ENCODE assay signal across 20 mouse cellular contexts in the genomic region with DNA sequence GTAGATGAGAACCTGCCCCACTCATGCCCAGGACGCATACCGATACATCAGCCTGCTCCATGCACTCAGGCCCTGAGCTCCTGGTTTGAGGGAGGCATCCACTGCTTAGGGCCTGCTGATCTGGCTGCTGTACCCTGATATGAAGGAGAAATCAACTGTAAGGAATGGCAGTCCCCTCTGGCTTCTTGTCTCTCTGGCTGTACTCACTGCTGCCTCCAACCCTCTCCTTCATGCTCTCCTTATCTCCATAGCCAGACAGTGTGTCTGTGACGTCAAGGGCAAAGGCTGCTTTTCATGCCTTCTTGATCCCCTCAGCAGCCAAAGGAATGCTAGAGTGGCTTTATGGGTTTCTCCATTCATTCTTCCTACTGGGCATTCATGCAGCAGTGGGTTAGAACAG.
A peak's percentile ranks its signal among the peaks of the same experiment; 100 is the strongest.
DNase-seq lines count a peak whose midpoint lies in the region; ATAC-seq and TF ChIP-seq lines count a peak whose summit lies in the region.
"Had no signal": no experiment of that assay in that cellular context is flagged by ENCODE, and none has a peak within 500 bp of the region (broad histone marks: within the 10 kb centered on the region; RNA-seq: fewer than 3 reads in every experiment).

No protein-coding gene starts in this region.

- no peaks in the 10 kb centered on the region for H3K9me3 ChIP-seq in hindbrain, embryonic 13.5 days
- no peaks in the 10 kb centered on the region for H3K9me3 ChIP-seq in hindbrain, embryonic 11.5 days (ENCODE audit: control insufficient read depth, low read length)
- H3K9me3 ChIP-seq in embryonic facial prominence, embryonic 10.5 days = no peaks in the 10 kb centered on the region
- H3K9me3 ChIP-seq in liver, postnatal 0 days (ENCODE audit: low read length) = no peaks in the 10 kb centered on the region
- H3K9me3 ChIP-seq: embryonic facial prominence, embryonic 13.5 days; limb, embryonic 15.5 days; stomach, embryonic 15.5 days had no signal

- H3K4me1 ChIP-seq in hindbrain, embryonic 13.5 days (replicated peaks) = peaks cover 40% of the 10 kb centered on the region
- no peaks in the 10 kb centered on the region for H3K4me1 ChIP-seq in hindbrain, embryonic 11.5 days (replicated peaks; ENCODE audit: control insufficient read depth, insufficient read depth, low read length)
- H3K4me1 ChIP-seq in embryonic facial prominence, embryonic 10.5 days = peaks cover 14% of the 10 kb centered on the region
- no peaks in the 10 kb centered on the region for H3K4me1 ChIP-seq in liver, postnatal 0 days (ENCODE audit: insufficient read depth)
- H3K4me1 ChIP-seq: limb, embryonic 15.5 days had no signal

- no peaks in the 10 kb centered on the region for H3K27me3 ChIP-seq in hindbrain, embryonic 13.5 days
- no peaks in the 10 kb centered on the region for H3K27me3 ChIP-seq in hindbrain, embryonic 11.5 days (ENCODE audit: control insufficient read depth, insufficient read depth, low read length)
- H3K27me3 ChIP-seq in embryonic facial prominence, embryonic 10.5 days (replicated peaks; ENCODE audit: low read depth, poor library complexity, severe bottlenecking) = no peaks in the 10 kb centered on the region
- no peaks in the 10 kb centered on the region for H3K27me3 ChIP-seq in liver, postnatal 0 days (ENCODE audit: insufficient read depth, low read length)
- H3K27me3 ChIP-seq: embryonic facial prominence, embryonic 13.5 days; limb, embryonic 15.5 days; stomach, embryonic 15.5 days had no signal

- no peak for TF ChIP-seq CTCF in liver, postnatal 0 days (IDR thresholded peaks at IDR 0.05; ENCODE audit: low read depth)

- H3K9ac ChIP-seq in hindbrain, embryonic 13.5 days = no peak overlapping the region
- no peak overlapping the region for H3K9ac ChIP-seq in hindbrain, embryonic 11.5 days (ENCODE audit: low read depth, low read length)
- H3K9ac ChIP-seq in liver, postnatal 0 days (replicated peaks) = no peak overlapping the region
- H3K9ac ChIP-seq: embryonic facial prominence, embryonic 13.5 days; limb, embryonic 15.5 days; stomach, embryonic 15.5 days had no signal

- H3K4me2 ChIP-seq in hindbrain, embryonic 13.5 days = no peak overlapping the region
- H3K4me2 ChIP-seq in hindbrain, embryonic 11.5 days (replicated peaks; ENCODE audit: low read depth, low read length) = no peak overlapping the region
- no peak overlapping the region for H3K4me2 ChIP-seq in liver, postnatal 0 days (ENCODE audit: low read depth, low read length)
- H3K4me2 ChIP-seq: embryonic facial prominence, embryonic 13.5 days; limb, embryonic 15.5 days; stomach, embryonic 15.5 days had no signal

- DNase-seq in hindbrain, embryonic 11.5 days (ENCODE audit: low spot score) = no peak
- peak; percentile 15 for DNase-seq in c-Kit-negative CD71-positive TER-119-positive erythroid progenitor cells, embryonic 14.5 days (ENCODE audit: low read depth, low spot score)
- no peak for DNase-seq in embryonic facial prominence, embryonic 10.5 days (ENCODE audit: low spot score)
- no peak for DNase-seq in liver, postnatal 0 days
- DNase-seq in adipocyte (ENCODE audit: low spot score) = no peak
- DNase-seq in lung, postnatal 25 days (ENCODE audit: low spot score) = no peak
- DNase-seq: cerebellum, adult 8-10 months; heart, adult 2 months; heart, postnatal 14 days; kidney, adult 9 months; kidney, postnatal 36 days; lung, postnatal 14 days; midbrain, embryonic 14.5 days; right cerebral cortex, postnatal 14 days; thymus, adult 2 months had no signal

- no peak for ATAC-seq in hindbrain, embryonic 13.5 days (ENCODE audit: low FRiP score)
- no peak for ATAC-seq in hindbrain, embryonic 11.5 days (ENCODE audit: low FRiP score)
- ATAC-seq in liver, postnatal 0 days = peak; percentile 64
- ATAC-seq: inflammation-experienced regulatory T-cells, adult 6 months had no signal

- 73% methylated on average over 3 of the region's 3 CpGs for WGBS in hindbrain, embryonic 13.5 days
- 82% methylated on average over 3 of the region's 3 CpGs for WGBS in hindbrain, embryonic 11.5 days
- 82% methylated on average over 3 of the region's 3 CpGs for WGBS in embryonic facial prominence, embryonic 10.5 days
- WGBS in liver, postnatal 0 days (ENCODE audit: insufficient replicate concordance) = 55% methylated on average over 3 of the region's 3 CpGs

- peak; percentile 56; the same call in 1 of the 2 replicates for TF ChIP-seq EP300 in liver, postnatal 0 days (IDR thresholded peaks at IDR 0.05; ENCODE audit: low read depth)

- H3K27ac ChIP-seq in hindbrain, embryonic 13.5 days = 0 out of 2 replicates have a peak overlapping the region, but pooled peaks have one; percentile 6
- H3K27ac ChIP-seq in hindbrain, embryonic 11.5 days (ENCODE audit: low read depth, low read length) = no peak overlapping the region
- 0 out of 2 replicates have a peak overlapping the region, but pooled peaks have one; percentile 3 for H3K27ac ChIP-seq in embryonic facial prominence, embryonic 10.5 days (replicated peaks)
- H3K27ac ChIP-seq in liver, postnatal 0 days (ENCODE audit: low read depth) = no peak overlapping the region
- H3K27ac ChIP-seq: embryonic facial prominence, embryonic 13.5 days; heart, adult 2 months; limb, embryonic 15.5 days; stomach, embryonic 15.5 days had no signal

- H3K4me3 ChIP-seq in hindbrain, embryonic 13.5 days = no peak overlapping the region
- no peak overlapping the region for H3K4me3 ChIP-seq in hindbrain, embryonic 11.5 days (ENCODE audit: low read depth, low read length)
- no peak overlapping the region for H3K4me3 ChIP-seq in embryonic facial prominence, embryonic 10.5 days
- no peak overlapping the region for H3K4me3 ChIP-seq in liver, postnatal 0 days (ENCODE audit: low read depth, low read length)
- H3K4me3 ChIP-seq: embryonic facial prominence, embryonic 13.5 days; heart, adult 2 months; limb, embryonic 15.5 days; stomach, embryonic 15.5 days had no signal

- H3K36me3 ChIP-seq in hindbrain, embryonic 13.5 days = peaks cover 32% of the 10 kb centered on the region
- no peaks in the 10 kb centered on the region for H3K36me3 ChIP-seq in hindbrain, embryonic 11.5 days (ENCODE audit: control insufficient read depth, insufficient read depth, low read length)
- no peaks in the 10 kb centered on the region for H3K36me3 ChIP-seq in embryonic facial prominence, embryonic 10.5 days (replicated peaks)
- no peaks in the 10 kb centered on the region for H3K36me3 ChIP-seq in liver, postnatal 0 days (replicated peaks; ENCODE audit: insufficient read depth, low read length)
- H3K36me3 ChIP-seq: embryonic facial prominence, embryonic 13.5 days; limb, embryonic 15.5 days; stomach, embryonic 15.5 days had no signal

Comparison
In these comparisons a context has a peak if more than half of its experiments do, and no peak if none do; other contexts are left out.
1. H3K27ac ChIP-seq: peak in hindbrain, embryonic 13.5 days (single experiment) and embryonic facial prominence, embryonic 10.5 days (single experiment); none in hindbrain, embryonic 11.5 days (single experiment) and liver, postnatal 0 days (single experiment).